Mouse (Mus musculus): Measurements from ENCODE around the gene Shpk.

DNA sequence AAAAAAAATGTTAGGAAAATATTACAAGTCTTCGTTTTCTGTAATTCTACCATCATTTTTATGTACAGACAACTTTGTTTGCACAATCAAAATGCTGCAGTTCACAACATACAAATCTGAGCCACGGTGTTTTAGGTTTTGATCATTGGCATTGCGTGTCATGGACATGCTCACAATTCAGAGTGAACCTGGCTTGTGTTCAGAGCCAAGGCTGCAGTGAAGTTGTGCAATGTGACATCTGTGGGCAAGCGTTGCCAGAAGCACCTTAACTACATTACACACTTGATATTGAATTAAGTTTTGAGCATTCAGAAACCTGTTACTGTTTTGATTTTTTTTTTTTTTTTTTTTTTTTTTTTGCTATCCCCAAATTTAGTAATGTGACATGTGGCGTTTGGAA is 30.8 kb downstream of the Shpk start:
- TF ChIP-seq CTCF (IDR thresholded peaks at IDR 0.05; ENCODE audit: low read depth) (no peak), EP300 (optimal IDR thresholded peaks at IDR 0.05) (no peak)
